Mouse (Mus musculus): ENCODE measurements around the gene Olfr1369-ps1.

DNA sequence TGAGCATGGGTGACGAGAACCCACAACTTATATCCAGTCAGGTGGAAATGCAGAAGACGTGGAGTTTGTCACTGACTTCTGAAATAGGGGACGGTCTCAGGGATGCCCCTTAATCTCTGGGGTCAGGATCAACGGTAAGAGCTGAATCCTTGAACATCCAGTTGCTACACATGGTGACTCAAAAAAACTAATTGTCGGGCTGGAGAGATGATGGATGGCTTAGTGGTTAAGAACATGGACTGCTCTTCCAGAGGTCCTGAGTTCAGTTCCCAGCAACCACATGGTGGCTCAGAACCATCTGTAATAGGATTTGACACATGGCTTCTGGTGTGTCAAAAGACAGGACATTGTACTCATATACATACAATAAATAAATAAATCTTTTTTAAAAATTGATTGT lies 44.6 kb downstream of the Olfr1369-ps1 start:
- TF ChIP-seq POLR2A (IDR thresholded peaks at IDR 0.05; ENCODE audit: insufficient read depth, low read length) (no peak), CTCF (IDR thresholded peaks at IDR 0.05; ENCODE audit: low read depth, low read length) (no peak), EP300 (IDR thresholded peaks at IDR 0.05; ENCODE audit: insufficient read depth, low read depth, low read length) (no peak)
